Mouse (Mus musculus): ENCODE results near the gene Ripply2. TPM values are rescaled to one million over a fixed set of nuclear protein-coding genes. Genes with fewer than 3 reads are reported as not detected.

Ripply2 gene
- polyA plus RNA-seq, 1 experiment from 2014 or later = 2.2 TPM

DNA sequence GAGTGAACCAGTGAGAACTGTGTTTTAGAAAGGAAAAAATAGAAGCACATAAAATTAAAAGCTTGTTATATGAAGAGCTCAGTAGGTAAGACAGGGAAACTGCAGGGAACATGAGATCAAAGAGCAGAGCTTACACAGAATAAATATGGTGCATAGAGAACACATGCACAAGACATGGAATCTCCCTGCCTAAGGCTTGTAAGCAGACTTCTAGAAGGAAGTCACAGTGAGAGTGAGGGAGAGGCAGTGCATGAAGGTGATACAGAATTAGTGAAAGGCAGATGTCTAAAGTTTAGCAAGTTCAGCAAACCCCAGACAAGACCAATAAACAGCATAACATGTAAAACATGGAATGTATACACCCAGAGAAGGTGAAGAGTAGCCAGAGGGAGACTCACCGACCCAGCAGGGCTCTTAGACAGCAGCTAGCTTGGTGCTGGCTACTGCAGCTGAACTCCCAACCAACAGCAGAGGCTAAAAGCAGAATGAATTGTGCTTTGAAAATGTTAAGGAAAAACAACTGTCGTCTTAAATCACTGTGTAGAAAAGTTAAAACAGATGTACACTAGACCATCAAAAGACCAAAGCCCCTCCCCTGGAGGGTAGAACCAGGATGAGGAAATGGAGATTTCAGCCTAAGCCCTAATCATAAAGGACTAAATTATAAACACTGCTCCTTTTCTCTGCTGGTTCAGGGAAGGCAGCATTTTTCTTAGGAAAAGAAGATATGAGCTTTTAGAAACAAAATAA is 19.7 kb downstream of the Ripply2 start:
- Histone ChIP-seq H3K27me3 (no peaks in the 10 kb centered on the region), H3K4me2 (no peak overlapping the region), H3K27ac (no peak overlapping the region), H3K9me3 (no peaks in the 10 kb centered on the region), H3K4me1 (no peaks in the 10 kb centered on the region), H3K4me3 (replicated peaks) (no peak overlapping the region), H3K36me3 (replicated peaks) (peaks cover 18% of the 10 kb centered on the region; the same call in 1 of the 2 replicates), H3K9ac (no peak overlapping the region)
- 79% methylated on average over 2 of the region's 2 CpGs for WGBS
- ATAC-seq (ENCODE audit: low FRiP score) = no peak

DNA sequence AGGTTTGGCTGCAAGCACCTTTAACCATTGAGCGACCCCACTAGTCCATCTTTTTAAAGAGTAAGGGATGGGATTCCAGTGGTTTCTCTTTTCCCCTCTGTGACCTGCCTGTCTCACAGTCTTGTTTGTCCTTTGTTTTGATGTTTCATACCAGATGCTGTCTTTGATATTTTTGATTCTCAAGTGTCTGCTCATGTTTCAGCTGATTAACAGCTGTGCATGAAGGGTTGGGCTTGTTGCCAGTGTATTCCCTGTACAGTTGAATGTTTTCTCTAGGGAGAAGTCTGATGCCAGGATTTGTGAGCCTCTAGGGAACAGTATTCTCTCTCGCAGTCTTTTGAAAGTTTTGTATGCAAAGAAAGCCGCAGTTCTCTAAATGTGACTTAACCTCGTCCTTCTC is 34.1 kb downstream of the Ripply2 start:
- Histone ChIP-seq H3K27ac (no peak overlapping the region), H3K4me2 (no peak overlapping the region), H3K9me3 (no peaks in the 10 kb centered on the region), H3K4me1 (no peaks in the 10 kb centered on the region), H3K4me3 (replicated peaks) (no peak overlapping the region), H3K9ac (no peak overlapping the region), H3K27me3 (no peaks in the 10 kb centered on the region), H3K36me3 (replicated peaks) (peaks cover 13% of the 10 kb centered on the region; the same call in 1 of the 2 replicates)
- 78% methylated on average over 4 of the region's 4 CpGs for WGBS
- ATAC-seq (ENCODE audit: low FRiP score) = no peak

DNA sequence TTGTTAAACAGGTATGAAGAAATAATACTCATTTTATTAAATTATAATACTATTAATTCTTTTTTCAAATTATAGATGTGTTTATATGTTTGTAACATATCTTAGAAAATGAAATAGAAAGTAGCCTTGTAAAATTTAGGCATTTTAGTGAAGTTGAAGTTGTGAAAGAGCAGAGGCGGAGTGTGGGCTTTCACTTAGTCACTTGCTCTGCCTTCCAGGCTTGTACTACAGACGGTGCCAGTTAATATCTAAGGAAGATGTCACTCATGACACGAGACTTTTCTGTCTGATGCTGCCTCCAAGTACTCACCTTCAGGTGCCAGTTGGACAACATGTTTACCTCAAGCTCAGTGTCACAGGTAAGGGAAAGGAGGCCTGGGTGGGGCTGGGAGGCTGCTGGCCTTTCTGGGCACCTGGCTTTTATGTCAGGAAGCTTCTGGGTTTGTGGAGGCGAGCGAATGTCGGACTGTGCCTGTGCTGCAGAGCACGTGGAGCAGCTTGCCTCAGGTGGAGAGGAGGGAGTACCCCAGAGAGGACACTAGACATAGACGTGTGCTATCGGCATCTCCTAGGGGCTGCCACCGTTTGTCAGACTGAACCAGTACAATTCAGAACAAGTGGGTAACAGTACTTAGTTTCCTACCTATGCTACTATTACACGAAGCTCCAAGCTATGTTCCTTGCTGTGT is 40.4 kb downstream of the Ripply2 start:
- Histone ChIP-seq H3K27me3 (no peaks in the 10 kb centered on the region), H3K4me2 (no peak overlapping the region), H3K9me3 (no peaks in the 10 kb centered on the region), H3K36me3 (replicated peaks) (peaks cover 24% of the 10 kb centered on the region), H3K4me1 (no peaks in the 10 kb centered on the region), H3K4me3 (replicated peaks) (no peak overlapping the region), H3K27ac (no peak overlapping the region), H3K9ac (no peak overlapping the region)
- 91% methylated on average over 11 of the region's 11 CpGs for WGBS
- no peak for ATAC-seq (ENCODE audit: low FRiP score)

DNA sequence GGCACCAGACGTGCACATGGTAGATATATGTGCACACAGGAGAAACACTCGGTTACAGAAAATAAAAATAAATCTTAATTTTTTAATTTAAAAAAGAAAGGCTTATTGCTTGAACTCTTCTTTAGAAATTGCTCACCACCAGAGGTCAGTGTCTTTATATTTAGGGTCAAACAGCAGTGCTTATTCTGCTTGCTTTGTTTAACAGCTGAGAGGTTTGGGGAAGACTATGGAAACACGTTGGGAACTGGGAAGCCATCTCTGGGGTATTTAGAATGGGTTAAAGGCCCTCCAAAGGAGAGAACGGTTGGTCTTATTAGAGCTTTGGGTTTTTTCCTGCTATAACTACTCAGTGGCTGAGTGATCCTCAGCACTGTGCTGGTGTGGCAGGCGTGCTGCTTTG is 47.0 kb downstream of the Ripply2 start:
- no peak for ATAC-seq (ENCODE audit: low FRiP score)
- Histone ChIP-seq H3K4me2 (no peak overlapping the region), H3K9ac (no peak overlapping the region), H3K36me3 (replicated peaks) (peaks cover 30% of the 10 kb centered on the region), H3K4me3 (replicated peaks) (no peak overlapping the region), H3K27ac (no peak overlapping the region), H3K9me3 (no peaks in the 10 kb centered on the region), H3K27me3 (no peaks in the 10 kb centered on the region), H3K4me1 (no peaks in the 10 kb centered on the region)
- 84% methylated on average over 5 of the region's 5 CpGs for WGBS

DNA sequence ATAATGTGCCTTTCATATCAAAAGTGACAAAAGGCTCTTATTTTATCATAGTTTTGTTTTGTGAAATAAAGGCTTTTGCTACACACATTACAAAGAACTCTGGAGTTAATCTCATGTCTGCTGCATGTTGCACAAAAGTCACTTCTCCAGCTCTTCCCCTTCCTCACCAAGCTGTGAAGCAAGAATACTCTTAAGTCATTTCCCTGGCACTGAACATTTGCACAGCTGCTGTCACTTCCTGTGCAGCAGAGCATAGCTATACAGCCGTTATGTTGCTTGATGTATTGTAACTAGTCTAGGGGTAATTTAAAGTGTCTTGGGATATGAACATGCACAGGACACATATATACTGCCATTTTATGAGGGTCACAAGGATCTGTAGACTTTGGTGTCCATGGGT is 52.8 kb downstream of the Ripply2 start:
- peaks cover 32% of the 10 kb centered on the region for H3K36me3 ChIP-seq (replicated peaks)
- H3K27ac ChIP-seq = no peak overlapping the region
- H3K4me2 ChIP-seq = no peak overlapping the region
- no peak overlapping the region for H3K4me3 ChIP-seq (replicated peaks)
- no peaks in the 10 kb centered on the region for H3K9me3 ChIP-seq
- no peaks in the 10 kb centered on the region for H3K4me1 ChIP-seq
- no peak for ATAC-seq (ENCODE audit: low FRiP score)
- no peak overlapping the region for H3K9ac ChIP-seq
- no peaks in the 10 kb centered on the region for H3K27me3 ChIP-seq
- WGBS = 90% methylated on average over 1 of the region's 1 CpGs

Other genes with a start within 250 kb of the Ripply2 start
- 28.0 and 28.4 TPM in 2 replicates for gene Snap91, start 134.9 kb upstream of the Ripply2 start, polyA plus RNA-seq (2016; fragmentation: Nextera tagmentation; extraction: Ambion mirVana)
- gene Cyb5r4, start 6.5 kb downstream of the Ripply2 start, polyA plus RNA-seq (2016; fragmentation: Nextera tagmentation; extraction: Ambion mirVana) = 105 and 108 TPM in 2 replicates
- 0.09 and 0.17 TPM in 2 replicates for gene Mrap2, start 128.8 kb downstream of the Ripply2 start, polyA plus RNA-seq (2016; fragmentation: Nextera tagmentation; extraction: Ambion mirVana)
- gene Cep162, start 240.0 kb downstream of the Ripply2 start, polyA plus RNA-seq (2016; fragmentation: Nextera tagmentation; extraction: Ambion mirVana) = 12.3 and 12.7 TPM in 2 replicates

Measured in forebrain, embryonic 12.5 days (tissue).